Mouse (Mus musculus): ENCODE measurements at regions not wholly inside any gene's neighbourhood (a gene's known extent, or its start where the extent isn't known, plus 50 kb on each side); places are given as distances from the start of the nearest gene placed in this dataset.
"Not testable (repeated sequence)": the region's sequence is repeated elsewhere in the genome, so short reads cannot be mapped to it uniquely, and the experiment has no call there.

- no peak for DNase-seq (ENCODE audit: low read depth)
Measured at GRCm38 (mm10) chr9:43520931-43521330, 210.3 kb downstream of the Trim29 start.

DNA sequence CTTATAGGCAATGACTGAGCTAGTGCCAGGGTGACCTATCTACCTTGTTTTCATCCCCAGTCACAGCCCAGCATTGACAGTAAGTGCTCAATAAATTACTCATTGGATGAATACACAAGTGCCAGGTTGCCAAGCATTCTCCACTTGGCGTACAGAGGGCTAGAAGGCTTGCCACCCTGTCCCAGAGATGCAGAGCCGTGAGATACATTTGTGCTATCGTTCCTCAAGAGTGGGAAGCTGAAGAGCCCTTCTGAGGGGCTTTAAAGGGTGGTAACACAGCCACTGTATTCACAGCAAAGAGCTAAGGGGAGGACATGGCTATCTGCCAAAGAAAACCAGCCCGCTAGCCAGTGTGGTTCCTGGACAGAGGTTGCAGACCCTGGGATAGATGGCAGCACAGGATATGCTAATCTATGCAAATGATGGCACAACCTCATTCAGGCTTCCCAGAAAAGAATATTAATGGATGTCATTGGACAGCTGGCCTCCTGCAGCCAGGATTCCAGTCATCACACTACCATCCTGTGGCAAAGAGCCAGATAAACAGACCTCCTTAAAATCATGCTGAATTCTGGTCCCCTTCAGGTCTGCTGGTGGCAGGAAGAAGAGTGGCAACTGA is 214.4 kb downstream of the Trim29 start:
- DNase-seq (ENCODE audit: low read depth), result no peak

DNA sequence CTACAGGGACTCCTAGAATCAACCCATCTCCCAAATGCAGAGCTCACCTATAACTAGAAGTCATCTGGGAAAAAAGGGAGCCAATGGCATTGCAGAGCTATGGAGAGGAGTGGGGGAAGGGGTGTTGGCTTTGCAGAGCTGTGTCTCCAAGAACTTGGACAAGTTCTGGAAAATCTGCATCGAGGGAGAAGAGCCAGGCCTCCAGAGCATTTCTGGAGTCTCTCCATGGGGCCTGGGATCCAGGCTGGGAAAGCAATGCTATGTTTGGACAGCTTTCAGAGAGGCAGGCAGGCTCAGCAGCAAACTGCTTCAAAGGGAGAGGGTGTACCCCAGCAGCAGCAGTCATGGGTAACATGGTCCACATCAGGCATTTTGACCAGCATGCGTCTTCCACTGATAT is 211.6 kb upstream of the Nectin1 start:
- no peak for DNase-seq (ENCODE audit: low read depth)

DNA sequence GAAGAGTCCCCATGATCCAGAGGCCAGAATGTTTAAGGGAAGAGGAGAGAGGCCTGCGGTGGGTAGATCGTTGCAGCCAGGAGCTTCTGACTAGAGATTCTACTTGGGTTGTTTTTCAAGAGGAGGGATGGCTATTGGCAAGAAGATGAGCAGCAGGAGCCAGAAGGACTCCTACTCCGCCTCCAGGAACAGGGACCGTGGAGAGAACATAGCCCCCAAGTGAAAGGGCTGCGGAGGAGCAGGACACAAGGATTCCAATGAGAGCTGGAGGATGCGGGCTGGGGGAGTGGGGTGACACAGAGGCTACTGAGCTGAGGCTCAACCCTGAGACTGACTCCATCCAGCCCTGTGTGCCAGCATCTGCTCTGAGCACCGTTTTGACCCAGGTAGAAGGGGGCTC is 207.8 kb upstream of the Nectin1 start:
- no peak for DNase-seq (ENCODE audit: low read depth)

DNA sequence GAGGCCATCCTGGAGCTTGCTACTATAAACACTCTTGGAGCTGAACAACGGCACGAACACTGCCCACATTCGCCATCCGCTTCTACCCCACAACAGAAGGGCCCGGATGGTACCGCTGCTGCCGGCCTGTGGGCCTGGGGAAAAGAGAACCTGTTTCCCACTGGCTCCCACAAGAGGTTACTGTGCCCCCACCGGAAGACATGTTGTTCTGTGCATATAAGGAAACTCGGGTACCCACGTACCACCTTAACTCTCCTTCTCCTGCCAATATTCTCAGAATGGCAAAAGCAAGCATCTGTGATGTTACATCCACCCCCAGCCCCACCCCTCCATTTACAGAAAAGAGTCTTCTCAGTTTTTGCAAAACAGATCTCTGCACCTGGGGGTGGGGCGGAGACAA is 206.7 kb upstream of the Nectin1 start:
- DNase-seq (ENCODE audit: low read depth), result no peak

DNA sequence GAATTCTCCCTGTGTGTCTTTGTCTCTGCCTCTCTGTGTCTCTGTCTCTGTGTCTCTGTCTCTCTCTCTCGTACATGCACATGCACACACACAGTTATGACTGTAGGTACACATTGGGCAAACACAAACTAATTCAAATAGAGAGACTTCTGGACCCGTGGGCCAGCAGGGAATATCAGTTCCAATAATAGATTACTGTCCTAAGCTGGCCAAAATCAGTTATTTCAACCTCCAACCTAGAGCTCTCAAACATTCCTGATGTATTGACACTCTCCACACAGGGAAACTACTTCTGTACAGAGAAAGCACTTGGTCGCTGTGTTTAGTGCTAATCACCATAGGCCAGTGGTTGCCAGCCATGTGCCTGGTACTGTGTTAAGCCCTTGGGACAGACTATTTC is 203.7 kb upstream of the Nectin1 start:
- no peak for DNase-seq (ENCODE audit: low read depth)

GRCm38 (mm10) chr9:43541234-43541633 is 202.6 kb upstream of the Nectin1 start:
- DNase-seq (ENCODE audit: low read depth), result no peak

GRCm38 (mm10) chr9:43542077-43542654 is 201.6 kb upstream of the Nectin1 start:
- DNase-seq (ENCODE audit: low read depth), result no peak

DNA sequence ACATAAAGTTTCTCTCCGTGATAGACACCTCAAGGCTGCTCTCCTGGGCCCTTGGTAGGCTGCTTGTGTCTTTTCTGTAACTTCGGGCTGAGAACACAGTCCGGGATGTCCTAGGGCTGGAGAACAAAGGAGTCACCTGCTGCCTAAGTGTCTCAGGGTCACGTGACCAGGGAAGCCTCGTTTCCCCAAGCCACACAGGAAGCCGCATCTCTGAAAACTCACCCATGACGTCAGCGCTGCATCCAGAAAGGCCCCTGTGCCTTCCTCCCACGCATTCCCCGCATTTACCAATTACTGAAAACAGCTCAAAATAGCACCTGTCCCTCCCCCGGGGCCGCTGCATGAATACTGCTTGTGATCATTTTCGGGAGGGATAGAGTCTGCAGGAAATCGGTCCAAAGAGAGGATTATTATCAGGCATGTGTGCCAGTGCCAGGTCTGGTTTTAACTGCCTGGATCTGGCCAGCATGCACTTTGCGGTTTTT is 198.7 kb upstream of the Nectin1 start:
- no peak for DNase-seq (ENCODE audit: low read depth)

DNA sequence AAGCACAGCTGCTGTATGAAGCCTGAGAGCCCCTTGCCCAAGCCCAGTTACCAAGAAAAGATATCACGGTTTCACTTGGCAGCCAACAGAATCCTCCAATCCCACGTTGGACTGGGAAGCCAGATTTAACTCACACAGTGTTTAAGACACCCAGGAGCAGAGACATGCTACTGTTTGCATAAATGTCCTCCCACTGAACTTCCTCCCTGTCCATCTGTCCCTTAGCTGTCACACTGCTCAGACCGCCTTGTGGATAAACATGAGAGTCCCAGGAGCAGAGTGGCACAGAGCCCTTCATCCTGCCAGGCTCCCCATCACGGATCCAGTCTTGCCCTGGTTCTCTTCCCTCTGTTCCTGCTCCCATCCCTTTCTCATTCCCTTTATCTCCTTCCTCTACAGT is 194.9 kb upstream of the Nectin1 start:
- DNase-seq (ENCODE audit: low read depth), result no peak

- no peak for DNase-seq (ENCODE audit: low read depth)
Measured at GRCm38 (mm10) chr9:43549293-43549692, 194.5 kb upstream of the Nectin1 start.

GRCm38 (mm10) chr9:43552758-43553157 is 191.0 kb upstream of the Nectin1 start:
- not testable (repeated sequence) for DNase-seq (ENCODE audit: low read depth)

GRCm38 (mm10) chr9:43562016-43562415 is 181.8 kb upstream of the Nectin1 start:
- no peak for DNase-seq (ENCODE audit: low read depth)

GRCm38 (mm10) chr9:43564239-43564906 is 179.4 kb upstream of the Nectin1 start:
- DNase-seq (ENCODE audit: low read depth), result no peak

DNA sequence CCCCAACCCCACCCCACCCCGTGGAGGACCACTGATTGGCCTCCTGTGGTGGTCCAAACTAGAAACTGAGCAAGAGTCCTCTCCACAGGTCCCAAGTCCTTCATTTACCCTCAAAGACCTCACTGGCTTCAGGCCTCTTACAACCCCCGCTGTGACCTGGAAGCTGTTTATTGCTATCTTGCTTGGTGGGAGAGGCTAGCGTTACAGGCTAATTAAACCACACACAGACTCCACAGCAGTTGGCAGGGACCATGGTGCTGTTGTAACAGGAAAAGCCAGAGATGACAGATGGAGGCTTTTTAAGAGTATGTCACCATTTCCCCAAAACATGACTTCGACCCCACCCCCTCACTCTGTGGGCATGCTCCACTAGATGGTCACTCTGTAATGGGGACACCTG is 174.9 kb upstream of the Nectin1 start:
- DNase-seq (ENCODE audit: low read depth), result no peak

DNA sequence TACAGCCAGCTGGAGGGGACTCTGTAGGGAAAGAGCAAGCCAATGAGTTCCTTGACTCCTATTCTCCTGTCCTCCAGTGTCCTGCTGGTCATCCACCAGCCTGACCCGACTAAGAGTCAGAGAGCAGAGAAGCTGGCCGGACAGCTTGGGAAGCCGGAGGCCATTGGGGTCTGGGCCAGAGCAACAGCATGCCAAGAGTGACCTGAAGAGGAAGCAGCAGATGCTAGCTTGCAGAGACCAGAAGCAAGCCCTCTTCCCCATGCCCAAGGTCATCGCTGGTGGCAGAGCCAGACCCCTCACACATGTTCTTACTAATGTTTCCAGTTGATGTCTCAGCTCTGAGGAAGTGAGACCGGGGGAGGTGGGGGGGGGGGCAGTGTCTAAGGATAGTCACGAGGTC is 172.7 kb upstream of the Nectin1 start:
- no peak for DNase-seq (ENCODE audit: low read depth)

DNA sequence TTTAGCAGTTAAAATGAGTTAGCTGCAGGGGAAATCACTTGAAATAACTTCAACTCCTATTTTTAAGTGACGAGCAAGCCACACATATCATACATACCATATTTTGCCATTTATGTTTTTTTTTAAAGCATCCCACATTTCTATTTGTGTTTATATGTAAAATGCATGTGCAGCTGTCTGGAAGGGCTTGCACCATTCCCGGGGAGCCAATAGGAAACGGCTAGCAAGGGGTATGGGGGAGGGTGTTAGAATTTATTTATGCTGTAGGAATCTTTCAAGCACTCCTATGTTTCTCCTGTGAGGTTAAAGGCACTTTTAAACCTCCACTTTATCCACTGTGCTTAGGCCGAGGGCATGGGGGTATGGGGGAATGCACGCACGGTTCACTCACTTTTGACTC is 168.1 kb upstream of the Nectin1 start:
- no peak for DNase-seq (ENCODE audit: low read depth)

GRCm38 (mm10) chr9:43580653-43581052 is 163.1 kb upstream of the Nectin1 start:
- DNase-seq (ENCODE audit: low read depth), result no peak

DNA sequence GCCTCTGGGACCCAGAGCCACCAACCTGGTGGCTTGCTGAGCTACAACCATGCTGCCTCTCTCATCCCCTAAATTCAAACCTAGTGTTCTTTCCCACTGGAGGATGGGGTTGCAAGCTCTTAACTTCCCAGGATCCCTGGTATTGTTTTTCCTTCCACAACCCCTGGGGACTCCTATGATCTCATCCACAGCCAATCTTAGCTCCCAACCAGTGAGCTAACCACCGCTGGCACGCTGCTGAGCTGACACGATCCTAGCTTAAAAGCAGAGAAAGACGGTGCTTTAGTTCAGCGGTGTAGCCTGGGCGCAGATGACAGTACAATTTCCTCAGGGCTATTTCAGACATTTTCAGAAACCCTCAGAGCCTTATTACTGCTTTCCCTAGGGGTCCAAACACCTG is 158.2 kb upstream of the Nectin1 start:
- peak; percentile 12 for DNase-seq (ENCODE audit: low read depth)

- no peak for DNase-seq (ENCODE audit: low read depth)
Measured at GRCm38 (mm10) chr9:43593236-43593635, 150.5 kb upstream of the Nectin1 start.

GRCm38 (mm10) chr9:43594814-43595213 is 149.0 kb upstream of the Nectin1 start:
- no peak for DNase-seq (ENCODE audit: low read depth)

DNA sequence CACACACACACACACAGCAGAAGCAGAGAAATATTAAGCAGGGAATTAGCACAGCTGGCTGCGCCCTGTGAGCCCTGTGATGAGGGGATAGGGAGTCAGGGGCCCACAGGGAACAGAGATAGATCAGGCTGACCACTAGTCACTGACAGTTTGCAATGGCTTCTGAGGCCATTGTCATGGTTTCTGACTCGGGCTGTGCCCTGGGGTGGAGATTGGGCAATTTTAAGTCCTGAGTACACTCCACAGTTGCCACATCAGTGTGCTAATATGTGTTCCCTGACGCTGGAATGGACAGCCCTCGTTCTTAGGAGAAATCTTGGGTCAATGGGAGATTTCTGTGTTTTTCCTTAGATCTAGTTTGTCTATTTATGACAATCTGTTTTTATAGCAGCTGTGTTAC is 148.3 kb upstream of the Nectin1 start:
- DNase-seq (ENCODE audit: low read depth), result no peak

DNA sequence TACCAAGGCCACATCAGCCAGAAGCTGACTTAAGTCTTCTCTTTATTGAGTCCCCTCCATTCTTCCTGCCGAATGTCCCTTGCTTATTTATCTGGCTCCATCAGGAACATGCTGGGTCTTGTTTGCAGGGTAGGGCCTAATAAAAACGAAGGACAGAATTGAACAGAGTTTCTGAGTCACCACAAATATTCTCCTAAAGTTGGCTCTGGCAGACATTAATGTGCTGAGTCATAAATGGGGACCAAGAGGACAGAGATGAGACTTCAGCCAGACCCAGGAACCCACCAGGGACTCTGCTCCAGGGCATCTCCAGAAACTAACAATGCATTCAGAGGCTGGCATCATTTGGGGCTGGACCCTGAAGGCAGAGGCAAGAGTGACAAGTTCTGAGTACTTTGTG is 143.4 kb upstream of the Nectin1 start:
- DNase-seq (ENCODE audit: low read depth), result no peak

GRCm38 (mm10) chr9:43617632-43618031 is 126.2 kb upstream of the Nectin1 start:
- no peak for DNase-seq (ENCODE audit: low read depth)

Measured in NIH3T3 (cell line).